Mouse (Mus musculus) megakaryocyte-erythroid progenitor cell, adult 5-6 weeks (primary cell): ENCODE data around the gene Mbd5. TPM values are rescaled to one million over a fixed set of nuclear protein-coding genes. Genes with fewer than 3 reads are reported as not detected.

Source experiments
- ATAC-seq: replicated peaks from 2 replicates; pipeline ENCODE4 v1.8.0; 2016; ENCODE audit warnings: mild to moderate bottlenecking, inconsistent platforms; ENCODE audit not compliant: severe bottlenecking, poor library complexity, low FRiP score, low TSS enrichment
- total RNA-seq, 2 experiments: library from RNA; stranded (forward) in 1 of 2; stranded (reverse) in 1 of 2; fragments of 200-1000, 215-1000 nt in 1 of 2; fragments of >200 nt in 1 of 2; fragmentation: Nextera tagmentation in 1 of 2; gene quantifications; 2 replicates each; pipeline ENCODE4 v1.2.3; 2014 to 2017

Mbd5 gene
- total RNA-seq, 2 experiments from 2014 or later = 12.3 to 37.6 TPM

DNA sequence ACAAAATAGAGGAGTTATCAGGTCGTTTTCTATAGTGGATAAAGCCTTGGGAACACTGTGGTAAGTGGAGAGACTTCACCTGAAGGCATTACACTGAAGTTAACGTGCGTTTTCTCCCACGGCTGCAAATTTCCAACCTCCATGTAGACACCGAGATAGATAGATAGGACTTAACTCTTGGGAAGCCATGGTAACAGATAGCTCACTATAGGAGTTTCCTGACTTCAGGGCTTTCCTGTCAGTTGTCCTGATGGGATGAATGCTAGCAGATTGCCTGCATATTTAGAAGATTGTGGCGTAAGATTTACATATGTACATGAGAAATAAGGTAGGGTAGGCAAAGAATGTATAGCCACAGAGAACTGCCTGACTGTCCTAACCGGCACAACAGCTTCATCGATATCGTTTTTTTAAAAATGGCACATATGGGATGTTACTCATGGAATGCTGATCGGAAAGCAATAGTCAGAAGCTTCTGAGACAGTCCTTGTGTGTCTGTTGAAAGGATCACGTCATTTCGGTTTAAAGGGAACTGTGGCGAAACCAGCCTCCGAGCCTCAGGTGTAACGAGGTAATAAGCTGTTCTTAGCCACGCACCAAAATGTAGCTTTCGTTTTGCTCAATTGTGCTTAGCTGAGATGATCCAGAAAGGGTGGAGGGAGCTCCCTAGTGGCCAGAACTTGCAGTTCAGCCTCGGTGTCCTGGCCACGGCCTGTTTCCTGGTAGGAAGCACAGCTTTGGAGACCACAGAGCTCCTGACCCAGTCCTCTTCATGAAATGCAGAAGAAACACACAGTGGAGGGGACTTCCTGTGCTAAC is 363.5 kb downstream of the Mbd5 start:
- peak; percentile 98 for ATAC-seq

- no peak for ATAC-seq
Observed at GRCm38 (mm10) chr2:49333594-49333993, 384.3 kb downstream of the Mbd5 start.

- no peak for ATAC-seq
Observed at GRCm38 (mm10) chr2:49335267-49335666, 386.0 kb downstream of the Mbd5 start.

- ATAC-seq = no peak
Observed at GRCm38 (mm10) chr2:49344287-49344686, 395.0 kb downstream of the Mbd5 start.

GRCm38 (mm10) chr2:49345786-49346185 is 396.5 kb downstream of the Mbd5 start:
- no peak for ATAC-seq

DNA sequence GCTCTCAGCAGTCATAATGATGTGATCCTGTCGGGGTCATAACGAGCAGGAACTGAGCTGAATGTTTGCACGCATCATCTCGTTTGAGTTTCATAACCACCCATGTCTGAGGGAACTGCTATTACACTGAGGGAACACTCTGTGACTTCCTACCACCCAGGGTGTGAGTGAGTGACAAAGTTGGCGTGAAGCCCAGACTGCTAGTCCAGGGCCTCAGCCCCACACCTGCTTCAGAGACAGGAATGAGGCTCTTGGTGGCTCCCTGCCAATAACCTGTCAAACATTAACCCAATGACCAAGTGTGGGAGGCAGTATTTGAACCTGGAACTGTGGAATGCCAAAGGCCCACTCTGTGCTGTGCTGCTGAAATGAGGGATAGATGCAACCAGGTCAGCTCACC is 400.5 kb downstream of the Mbd5 start:
- ATAC-seq = peak; percentile 81

DNA sequence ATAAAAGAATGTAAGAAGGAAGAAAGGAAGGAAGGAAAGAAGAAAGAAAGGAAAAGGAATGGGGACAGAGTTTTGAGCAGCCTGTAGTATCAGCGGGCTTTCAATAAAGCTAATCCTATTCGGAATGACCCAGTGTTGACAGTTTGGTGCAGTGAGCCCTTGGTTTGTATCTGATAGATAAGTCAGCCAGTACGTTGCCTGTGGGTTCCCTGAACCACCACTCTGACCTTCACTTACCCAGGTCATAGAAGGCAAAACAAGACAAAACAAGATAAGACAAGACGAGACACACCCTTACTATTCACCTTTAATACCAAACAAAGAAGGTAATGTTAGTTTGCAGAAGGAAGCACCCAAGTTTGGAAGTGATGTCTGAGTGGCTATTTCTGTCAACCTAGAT is 401.5 kb downstream of the Mbd5 start:
- ATAC-seq = peak; percentile 31; the same call in 1 of the 2 replicates

GRCm38 (mm10) chr2:49354066-49354465 is 404.8 kb downstream of the Mbd5 start:
- ATAC-seq = no peak

GRCm38 (mm10) chr2:49355867-49356266 is 406.6 kb downstream of the Mbd5 start:
- ATAC-seq = no peak

DNA sequence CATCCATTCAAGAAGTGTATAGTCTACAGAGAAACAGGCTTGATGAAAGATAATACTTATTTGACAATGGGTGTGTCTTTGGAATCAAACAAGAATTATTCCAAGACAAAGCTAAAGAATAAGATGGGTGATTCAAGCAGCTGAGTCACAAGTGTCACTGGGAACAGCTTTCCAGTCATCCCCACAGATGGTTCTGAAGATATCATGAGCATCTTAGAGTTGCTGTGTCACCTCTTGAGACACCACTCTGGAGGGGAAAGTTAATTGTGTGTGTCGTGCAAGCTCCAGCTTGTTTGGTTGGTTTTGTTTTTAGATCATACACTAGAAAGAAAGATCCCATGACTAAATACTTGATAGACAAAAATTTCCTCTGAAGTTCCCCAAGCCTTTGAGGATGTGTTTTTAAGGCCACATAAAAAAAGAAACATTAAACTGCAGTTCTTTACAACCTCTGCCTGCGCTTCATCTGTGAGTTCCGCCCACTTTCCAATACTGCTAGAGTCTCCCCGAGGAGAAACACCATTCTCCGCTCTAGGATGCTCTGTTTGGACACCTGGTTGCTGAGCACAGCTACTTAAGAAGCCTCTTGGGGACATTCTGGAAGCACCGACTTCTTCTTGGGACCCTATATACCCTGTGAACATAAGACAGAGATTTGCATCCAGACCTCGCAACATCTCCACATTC is 409.0 kb downstream of the Mbd5 start:
- 0 out of 2 replicates have a peak, but pooled peaks have one; percentile 43 for ATAC-seq

DNA sequence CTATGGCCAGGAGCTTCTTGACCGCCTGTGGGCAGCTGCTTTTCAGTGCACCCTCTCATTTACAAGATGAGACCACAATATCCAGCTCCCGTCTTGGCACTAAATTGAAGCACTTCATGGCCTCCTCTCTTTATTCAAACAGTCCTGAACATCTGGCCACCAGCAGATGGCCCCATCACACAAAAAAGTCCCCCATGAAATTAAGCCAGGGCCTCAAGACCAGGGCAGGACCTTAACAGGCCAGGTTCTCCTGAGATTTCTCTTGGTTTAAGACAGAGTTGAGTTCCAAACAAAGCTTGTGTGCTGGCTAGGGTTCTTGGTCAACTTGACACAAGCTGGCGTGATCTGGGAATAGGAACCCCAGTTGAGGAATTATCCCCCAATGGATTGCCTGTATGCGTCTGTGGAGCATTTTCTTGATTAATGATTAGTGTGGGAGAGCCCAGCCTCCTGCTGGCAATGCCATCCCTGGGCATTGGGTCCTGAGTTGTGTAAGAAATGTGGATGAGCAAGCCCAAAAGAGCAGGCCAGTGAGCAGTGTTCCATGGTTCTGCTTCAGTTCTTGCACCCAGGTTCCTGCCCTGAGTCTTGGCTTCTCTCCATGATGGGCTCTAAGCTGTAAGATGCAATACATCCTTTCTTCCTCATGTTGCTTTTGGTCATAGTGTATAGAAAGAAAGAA is 409.7 kb downstream of the Mbd5 start:
- ATAC-seq = peak; percentile 62

DNA sequence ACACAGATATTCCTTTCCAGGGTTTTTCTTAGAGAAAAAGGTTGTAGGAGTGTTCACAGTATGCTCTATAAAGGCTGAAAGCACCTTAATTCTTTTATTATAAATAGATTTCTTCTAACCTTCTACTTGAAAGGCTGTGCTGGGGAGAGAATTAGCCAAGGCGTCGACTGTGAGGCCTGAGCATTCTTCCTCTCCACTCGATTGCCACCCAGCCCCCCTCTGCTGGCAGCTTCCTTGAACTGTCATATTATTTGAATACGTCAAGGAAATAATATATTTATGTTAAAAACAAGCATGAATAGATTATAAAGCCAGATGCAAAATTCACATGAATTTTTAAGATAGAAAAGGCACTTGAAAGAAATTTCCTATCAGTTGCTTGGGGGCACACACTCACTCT is 410.4 kb downstream of the Mbd5 start:
- peak; percentile 62; the same call in 1 of the 2 replicates for ATAC-seq

GRCm38 (mm10) chr2:49364546-49364945 is 415.2 kb downstream of the Mbd5 start:
- no peak for ATAC-seq

GRCm38 (mm10) chr2:49366878-49367545 is 417.7 kb downstream of the Mbd5 start:
- ATAC-seq = no peak

- ATAC-seq = no peak
Observed at GRCm38 (mm10) chr2:49367546-49367917, 418.2 kb downstream of the Mbd5 start.

- no peak for ATAC-seq
Observed at GRCm38 (mm10) chr2:49371632-49372031, 422.3 kb downstream of the Mbd5 start.

GRCm38 (mm10) chr2:49372586-49372985 is 423.3 kb downstream of the Mbd5 start:
- 0 out of 2 replicates have a peak, but pooled peaks have one; percentile 22 for ATAC-seq
